Mouse (Mus musculus) erythroblast, embryonic 14.5 days (primary cell): Measurements from ENCODE around the gene Gm9945. TPM values are rescaled to one million over a fixed set of nuclear protein-coding genes. Genes with fewer than 3 reads are reported as not detected.

Experiments used
- H3K27me3 ChIP-seq: 2 replicates; pipeline ENCODE4 v1.6.1; 2012; ENCODE audit warnings: inconsistent platforms; ENCODE audit not compliant: control insufficient read depth
- H3K36me3 ChIP-seq: 2 replicates; pipeline ENCODE4 v1.6.1; 2012; ENCODE audit warnings: mild to moderate bottlenecking, inconsistent platforms; ENCODE audit not compliant: control insufficient read depth
- H3K4me1 ChIP-seq: 2 replicates; pipeline ENCODE4 v1.6.1; 2012; ENCODE audit warnings: inconsistent platforms; ENCODE audit not compliant: control insufficient read depth
- H3K4me3 ChIP-seq: replicated peaks from 2 replicates; pipeline ENCODE3; 2012; ENCODE audit warnings: moderate library complexity, mild to moderate bottlenecking, inconsistent platforms
- H3K9me3 ChIP-seq: 2 replicates; pipeline ENCODE4 v1.6.1; 2012; ENCODE audit warnings: low read length, inconsistent platforms, mixed read lengths; ENCODE audit not compliant: control insufficient read depth
- GATA1 ChIP-seq: IDR thresholded peaks from 2 replicates; pipeline ENCODE4 v1.6.1; 2012; ENCODE audit warnings: low read length, inconsistent platforms, mixed read lengths
- TAL1 ChIP-seq: IDR thresholded peaks from 3 replicates; pipeline ENCODE4 v1.6.1; 2012; ENCODE audit warnings: low read length, inconsistent platforms, mixed read lengths
- polyA plus RNA-seq: library from polyadenylated mRNA; stranded (reverse); fragments of >175 nt; gene quantifications from 2 replicates; pipeline ENCODE4 v1.2.3, GENCODE M21; 2012

Gene Gm9945
- polyA plus RNA-seq, 1 experiment: not detected

- TF ChIP-seq GATA1 (no peak), TAL1 (no peak)
Measured at GRCm38 (mm10) chr11:53472709-53473108, 7.3 kb upstream of the Gm9945 start.

GRCm38 (mm10) chr11:53475620-53476019, 4.3 kb upstream of the Gm9945 start:
- Histone ChIP-seq H3K36me3 (peaks cover 34% of the 10 kb centered on the region), H3K9me3 (peaks cover 13% of the 10 kb centered on the region), H3K4me3 (no peak overlapping the region), H3K27me3 (peaks cover 91% of the 10 kb centered on the region), H3K4me1 (peaks cover 39% of the 10 kb centered on the region)
- TF ChIP-seq TAL1: no peak
- TF ChIP-seq GATA1: no peak

More at GRCm38 (mm10) chr11:53472709-53473108, 7.3 kb upstream of the Gm9945 start:
- Histone ChIP-seq H3K4me1 (peaks cover 19% of the 10 kb centered on the region), H3K4me3 (no peak overlapping the region), H3K36me3 (peaks cover 17% of the 10 kb centered on the region), H3K27me3 (peaks cover 94% of the 10 kb centered on the region), H3K9me3 (no peaks in the 10 kb centered on the region)

GRCm38 (mm10) chr11:53477833-53478232, 2.1 kb upstream of the Gm9945 start:
- H3K9me3 ChIP-seq: peaks cover 13% of the 10 kb centered on the region
- H3K4me1 ChIP-seq: peaks cover 60% of the 10 kb centered on the region
- peaks cover 37% of the 10 kb centered on the region for H3K36me3 ChIP-seq
- no peak for TF ChIP-seq TAL1
- TF ChIP-seq GATA1: no peak
- peak overlapping the region; percentile 97 for H3K4me3 ChIP-seq
- peaks cover 72% of the 10 kb centered on the region for H3K27me3 ChIP-seq

GRCm38 (mm10) chr11:53478383-53479170, 1.4 kb upstream of the Gm9945 start:
- Histone ChIP-seq H3K36me3 (peaks cover 37% of the 10 kb centered on the region), H3K4me1 (peaks cover 67% of the 10 kb centered on the region), H3K9me3 (peaks cover 13% of the 10 kb centered on the region), H3K4me3 (peak overlapping the region; percentile 97), H3K27me3 (peaks cover 66% of the 10 kb centered on the region)
- TF ChIP-seq TAL1 (no peak), GATA1 (no peak)

DNA sequence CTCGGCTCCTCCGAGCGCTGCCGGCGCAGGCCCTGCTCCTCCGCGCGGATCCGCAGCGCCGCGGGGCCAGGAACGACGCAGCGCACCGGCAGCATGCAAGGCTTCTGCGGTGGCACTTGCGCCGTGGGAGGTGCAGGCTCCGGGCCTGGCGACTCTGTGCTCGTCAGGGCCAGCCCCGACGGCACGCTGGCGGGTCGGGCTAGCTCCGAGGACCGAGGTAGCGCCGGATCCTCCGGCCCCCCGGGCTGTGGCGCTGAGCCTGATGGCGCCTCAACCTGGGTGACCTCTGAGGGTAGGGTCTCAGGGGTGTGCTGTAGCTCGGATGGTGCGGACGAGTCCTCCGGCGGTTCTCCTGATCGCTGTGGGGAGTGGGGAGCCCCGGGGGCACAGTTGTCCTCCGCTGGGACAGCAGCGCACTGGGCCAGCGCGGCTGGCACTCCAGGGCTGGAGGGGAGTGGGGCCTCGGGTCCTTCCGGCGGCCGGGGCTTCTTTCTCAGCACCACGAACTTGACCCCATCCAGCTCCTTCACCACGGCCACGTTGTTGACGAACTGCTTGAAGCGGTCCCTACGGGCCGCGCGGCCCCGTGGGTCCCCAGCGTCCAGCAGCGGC, 689 bp upstream of the Gm9945 start:
- H3K36me3 ChIP-seq: peaks cover 37% of the 10 kb centered on the region
- H3K4me3 ChIP-seq: peak overlapping the region; percentile 97
- H3K4me1 ChIP-seq: peaks cover 74% of the 10 kb centered on the region
- TF ChIP-seq TAL1 (no peak), GATA1 (no peak)
- peaks cover 13% of the 10 kb centered on the region for H3K9me3 ChIP-seq
- H3K27me3 ChIP-seq: peaks cover 59% of the 10 kb centered on the region

DNA sequence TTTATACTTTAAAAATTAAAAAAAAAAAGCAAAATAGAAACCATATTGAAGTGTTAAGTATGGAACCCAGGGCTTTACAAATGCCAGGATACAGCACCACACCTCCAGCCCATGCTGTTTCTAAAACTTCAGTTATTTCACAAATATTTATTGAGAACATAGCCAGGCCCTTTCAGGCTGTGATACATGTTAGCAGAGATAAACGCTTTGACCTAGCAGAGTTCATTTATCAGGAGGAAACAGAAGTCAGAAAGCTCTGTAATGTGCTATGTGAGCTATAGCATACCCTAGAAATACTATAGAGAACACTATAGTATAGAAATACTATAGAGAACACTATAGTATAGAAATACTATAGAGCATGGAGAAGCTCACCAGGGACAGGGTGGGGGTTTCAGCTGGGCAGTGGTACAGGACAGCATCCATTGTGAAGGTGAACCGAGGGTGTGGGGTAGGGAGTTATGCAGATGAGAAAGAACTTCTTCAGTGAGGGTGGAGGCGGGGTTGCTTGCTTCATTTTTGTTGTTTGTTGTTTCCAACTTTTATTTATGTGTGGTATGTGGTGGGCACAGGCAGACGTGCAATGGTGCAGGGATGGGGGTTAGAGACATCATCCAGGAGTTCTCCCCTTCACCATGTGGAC, 1.2 kb downstream of the Gm9945 start:
- TF ChIP-seq GATA1 (peak; percentile 78), TAL1 (peak; percentile 83)
- Histone ChIP-seq H3K4me1 (peaks cover 90% of the 10 kb centered on the region), H3K36me3 (peaks cover 33% of the 10 kb centered on the region), H3K4me3 (peak overlapping the region; percentile 97), H3K9me3 (peaks cover 13% of the 10 kb centered on the region), H3K27me3 (peaks cover 40% of the 10 kb centered on the region)

DNA sequence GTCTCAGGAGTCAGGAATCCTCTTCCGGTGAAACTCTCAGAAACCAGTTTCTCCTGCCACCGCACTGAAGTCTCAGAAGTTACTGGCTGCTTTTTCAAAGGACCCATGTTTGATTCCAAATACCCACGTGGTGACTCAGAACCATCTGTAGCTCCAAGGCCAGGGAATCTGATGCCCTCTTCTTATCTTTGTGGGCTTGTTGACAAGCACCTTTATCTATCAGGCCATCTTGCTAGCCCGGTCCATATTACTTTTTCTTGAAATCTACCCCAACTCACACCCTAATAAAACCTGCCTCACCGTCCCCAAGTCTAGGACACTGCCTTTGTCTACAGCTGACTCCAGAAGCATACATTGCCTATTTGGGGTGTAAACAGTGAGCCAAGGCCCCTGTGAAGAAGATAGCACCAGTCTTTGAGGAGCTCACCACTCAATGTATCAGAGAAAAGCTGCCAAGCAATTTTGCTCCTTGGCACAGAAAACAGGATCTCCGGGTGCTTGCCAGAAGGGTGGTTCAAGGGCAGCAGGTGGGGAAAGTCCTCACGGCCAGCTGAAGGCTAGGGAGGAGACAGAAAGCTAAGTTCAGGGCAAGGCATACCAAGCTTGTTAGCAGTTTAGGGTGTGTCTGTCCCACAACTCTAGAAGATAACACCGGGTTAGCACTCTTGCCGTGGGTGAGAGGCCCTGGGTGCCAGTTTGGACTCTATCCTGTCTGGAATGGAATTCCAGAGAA, 3.4 kb downstream of the Gm9945 start:
- H3K4me1 ChIP-seq: peaks cover 93% of the 10 kb centered on the region
- peaks cover 40% of the 10 kb centered on the region for H3K27me3 ChIP-seq
- peaks cover 9% of the 10 kb centered on the region for H3K9me3 ChIP-seq
- peak overlapping the region; percentile 63 for H3K4me3 ChIP-seq
- TF ChIP-seq GATA1 (peak; percentile 92), TAL1 (peak; percentile 58; the same call in 2 of the 3 replicates)
- H3K36me3 ChIP-seq: peaks cover 14% of the 10 kb centered on the region

- Histone ChIP-seq H3K27me3 (peaks cover 21% of the 10 kb centered on the region), H3K9me3 (no peaks in the 10 kb centered on the region), H3K4me3 (no peak overlapping the region), H3K36me3 (peaks cover 3% of the 10 kb centered on the region; the same call in 1 of the 2 replicates), H3K4me1 (peaks cover 69% of the 10 kb centered on the region)
- TF ChIP-seq GATA1 (no peak), TAL1 (no peak)
Measured at GRCm38 (mm10) chr11:53485719-53486118, 5.8 kb downstream of the Gm9945 start.
